Mouse (Mus musculus) limb, embryonic 14.5 days (tissue): Measurements from ENCODE around the gene Mtch1. TPM values are rescaled to one million over a fixed set of nuclear protein-coding genes. Genes with fewer than 3 reads are reported as not detected.

ENCODE experiments used
- ATAC-seq: fragments of 200-750 bp; cut with Nextera tagmentation; 2 replicates; pipeline ENCODE4 v1.8.0; 2017; ENCODE audit warnings: low read depth, moderate number of reproducible peaks, moderate TSS enrichment; ENCODE audit not compliant: low FRiP score
- DNase-seq: peaks from one replicate; pipeline ENCODE4 v3.0.0-alpha.2; 2015; ENCODE audit warnings: low spot score
- H3K27ac ChIP-seq: fragments of 300-500 bp; sonication (generic); replicated peaks from 2 replicates; pipeline ENCODE4 v1.5.1; 2014; ENCODE audit warnings: low read depth, mild to moderate bottlenecking, low read length, moderate library complexity, mixed read lengths
- H3K27me3 ChIP-seq: fragments of 300-500 bp; sonication (generic); 2 replicates; pipeline ENCODE4 v1.6.1; 2014; ENCODE audit warnings: low read length, mixed read lengths; ENCODE audit not compliant: control insufficient read depth, insufficient read depth
- H3K36me3 ChIP-seq: fragments of 300-500 bp; sonication (generic); 2 replicates; pipeline ENCODE4 v1.6.1; 2014; ENCODE audit warnings: mild to moderate bottlenecking, low read length, moderate library complexity, mixed read lengths; ENCODE audit not compliant: control insufficient read depth, insufficient read depth
- H3K4me1 ChIP-seq: fragments of 300-500 bp; sonication (generic); 2 replicates; pipeline ENCODE4 v1.6.1; 2014; ENCODE audit warnings: antibody characterized with exemption, low read length, mixed read lengths; ENCODE audit not compliant: control insufficient read depth, insufficient read depth
- H3K4me2 ChIP-seq: fragments of 300-500 bp; sonication (generic); replicated peaks from 2 replicates; pipeline ENCODE4 v1.6.1; 2014; ENCODE audit warnings: low read depth, mild to moderate bottlenecking, low read length, moderate library complexity; ENCODE audit not compliant: severe bottlenecking
- H3K4me3 ChIP-seq: fragments of 300-500 bp; sonication (generic); replicated peaks from 2 replicates; pipeline ENCODE4 v1.5.1; 2014; ENCODE audit warnings: low read length
- H3K9ac ChIP-seq: fragments of 300-500 bp; sonication (generic); 2 replicates; pipeline ENCODE4 v1.6.1; 2014; ENCODE audit warnings: mild to moderate bottlenecking, low read depth, low read length, moderate library complexity; ENCODE audit not compliant: severe bottlenecking
- H3K9me3 ChIP-seq: fragments of 300-500 bp; sonication (generic); 2 replicates; pipeline ENCODE4 v1.6.1; 2016; ENCODE audit warnings: low read length; ENCODE audit not compliant: control insufficient read depth
- POLR2A ChIP-seq: fragments of 200-500 bp; IDR thresholded peaks from 2 replicates; pipeline ENCODE4 v1.8.0; 2012; ENCODE audit warnings: inconsistent platforms, mild to moderate bottlenecking, moderate library complexity, borderline replicate concordance; ENCODE audit not compliant: insufficient read depth, insufficient read length; ENCODE audit errors: extremely low read depth
- WGBS: fragments of 180-500 bp; shearing (Covaris S2); extraction: QIAGEN DNeasy Blood & Tissue Kit; methylation state at CpG from one replicate; pipeline ENCODE4 v1.1.7; 2014; 5-methylcytosine and 5-hydroxymethylcytosine counted together
- polyA plus RNA-seq, 2 experiments: library from polyadenylated mRNA; depleted of rRNA in 1 of 2; stranded (reverse) in 1 of 2; unstranded in 1 of 2; fragments of >200 nt; fragmentation: Nextera tagmentation in 1 of 2; extraction: Ambion mirVana in 1 of 2; gene quantifications; 2 replicates each; pipeline versions ENCODE4 v1.2.1 to v1.2.3; 2012 to 2014

The Mtch1 gene
- polyA plus RNA-seq, 2 experiments, result 420 to 469 TPM

DNA sequence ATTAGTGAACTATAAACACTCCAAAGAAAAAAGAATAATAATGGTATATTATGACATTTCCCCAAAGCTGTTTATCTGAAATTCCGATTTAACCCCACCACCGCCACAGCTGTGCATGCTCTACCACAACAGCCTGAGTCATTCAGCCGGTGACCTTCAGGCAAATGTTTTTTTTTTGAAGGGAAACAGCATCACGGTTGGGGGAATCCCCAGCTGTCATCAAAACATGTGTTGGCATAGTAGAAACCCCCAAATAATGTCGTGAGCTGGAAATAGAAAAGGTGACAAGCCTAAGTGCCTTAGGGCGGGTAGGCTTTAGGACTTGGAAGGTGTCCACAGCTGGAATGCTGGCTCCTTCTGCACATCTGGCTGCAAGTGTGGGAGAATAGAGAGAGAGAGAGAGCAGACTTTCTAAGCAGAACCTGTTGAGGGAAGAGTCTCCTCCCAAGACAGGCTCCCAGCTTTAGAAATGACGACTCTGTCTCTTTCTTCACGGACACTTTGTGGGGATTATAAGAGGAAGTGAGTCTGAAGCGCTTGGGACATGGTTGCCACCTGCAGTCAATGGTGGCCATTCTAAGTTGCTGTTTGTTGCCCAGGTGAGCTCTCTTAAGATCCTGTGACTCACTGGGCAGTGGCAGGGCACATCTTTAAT lies 46.5 kb upstream of the Mtch1 start:
- H3K9me3 ChIP-seq, result no peaks in the 10 kb centered on the region
- ATAC-seq, result no peak
- H3K27ac ChIP-seq, result no peak overlapping the region
- TF ChIP-seq POLR2A, result no peak
- H3K4me3 ChIP-seq, result no peak overlapping the region
- H3K27me3 ChIP-seq, result no peaks in the 10 kb centered on the region
- H3K4me1 ChIP-seq, result peaks cover 19% of the 10 kb centered on the region
- H3K4me2 ChIP-seq, result no peak overlapping the region
- 51% methylated on average over 9 of the region's 9 CpGs for WGBS
- no peaks in the 10 kb centered on the region for H3K36me3 ChIP-seq
- DNase-seq, result no peak
- no peak overlapping the region for H3K9ac ChIP-seq

DNA sequence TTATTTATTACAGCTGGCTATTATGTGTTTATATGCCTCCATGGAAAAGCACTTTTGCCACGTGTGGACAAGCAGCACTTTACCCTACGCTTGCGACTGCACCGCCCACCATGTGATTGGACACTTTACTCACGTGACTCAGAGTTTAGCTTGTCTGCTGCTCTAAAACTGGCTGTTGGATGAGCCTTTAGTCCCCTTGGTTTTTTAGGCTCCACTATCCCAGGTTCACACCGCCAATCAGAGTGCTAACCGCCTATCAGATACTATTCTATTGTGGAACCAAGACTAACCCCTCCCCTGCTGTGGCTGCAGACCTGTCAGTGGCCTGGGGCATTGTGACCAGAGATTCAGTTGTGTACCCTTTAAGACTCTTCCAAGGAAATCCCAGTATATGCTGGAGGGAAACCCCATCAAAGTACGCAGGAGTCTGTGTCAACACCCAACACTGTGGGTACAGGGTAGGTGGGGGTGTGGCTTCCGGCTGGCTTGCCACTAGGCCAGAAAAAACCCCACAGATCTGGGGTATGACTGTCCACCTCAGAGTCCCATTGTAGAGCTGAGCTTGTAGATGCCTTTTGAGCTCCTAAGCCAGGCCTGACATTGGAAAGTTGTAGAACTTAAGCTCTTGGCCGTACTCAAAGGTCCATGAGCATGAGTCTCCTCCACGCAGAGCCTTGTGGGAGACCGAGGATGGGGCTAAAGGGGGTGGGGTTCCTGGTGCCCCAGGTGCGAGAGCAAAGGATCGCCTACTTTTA lies 45.8 kb upstream of the Mtch1 start:
- DNase-seq (no peak), ATAC-seq (no peak)
- WGBS, result 72% methylated on average over 14 of the region's 14 CpGs
- H3K9me3 ChIP-seq, result no peaks in the 10 kb centered on the region
- H3K4me1 ChIP-seq, result peaks cover 16% of the 10 kb centered on the region
- no peak overlapping the region for H3K4me3 ChIP-seq
- H3K27ac ChIP-seq, result no peak overlapping the region
- no peak overlapping the region for H3K4me2 ChIP-seq
- H3K27me3 ChIP-seq, result no peaks in the 10 kb centered on the region
- no peaks in the 10 kb centered on the region for H3K36me3 ChIP-seq
- H3K9ac ChIP-seq, result no peak overlapping the region
- no peak for TF ChIP-seq POLR2A

DNA sequence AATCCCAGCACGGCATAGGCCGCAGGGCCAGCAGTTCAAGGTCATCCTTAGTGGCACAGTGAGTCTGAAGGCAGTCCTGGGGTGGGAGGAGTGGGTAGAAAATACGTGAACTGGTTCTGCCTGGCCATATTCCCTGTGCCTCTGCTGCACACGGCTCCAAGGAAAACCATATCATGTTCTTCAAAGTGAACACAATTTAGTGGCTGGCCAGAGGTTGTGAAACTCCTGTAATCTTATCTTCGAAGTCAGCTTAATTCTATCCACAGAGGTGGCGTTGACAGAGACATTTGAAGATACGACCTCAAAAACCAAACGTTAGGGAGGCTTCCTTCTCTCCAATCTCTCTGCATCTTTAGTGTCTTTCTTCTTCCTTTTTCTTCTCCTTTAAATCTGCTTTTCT lies 43.5 kb upstream of the Mtch1 start:
- Histone ChIP-seq H3K27ac (no peak overlapping the region), H3K36me3 (no peaks in the 10 kb centered on the region)
- WGBS, result 76% methylated on average over 8 of the region's 8 CpGs

DNA sequence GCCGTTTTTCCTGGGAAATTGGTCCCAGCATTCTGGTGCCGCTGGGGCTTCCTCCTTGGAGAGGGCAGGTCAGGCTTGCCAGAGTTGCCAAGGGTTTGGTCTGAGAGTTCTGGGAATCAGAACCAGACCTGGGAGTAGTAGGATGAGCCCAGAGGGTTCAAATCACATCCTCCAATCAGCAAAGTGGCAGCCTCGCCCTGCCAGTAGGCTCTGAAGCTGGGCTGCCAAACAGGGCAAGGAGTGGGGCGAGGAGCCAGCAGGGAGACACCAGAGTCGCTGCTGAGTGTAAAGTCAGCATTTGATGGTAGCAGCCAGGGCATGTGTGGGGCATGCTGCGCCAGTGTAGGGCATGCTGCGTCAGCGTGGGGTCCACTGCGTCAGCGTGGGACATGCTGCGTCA lies 41.2 kb upstream of the Mtch1 start:
- H3K27ac ChIP-seq, result no peak overlapping the region
- ATAC-seq (no peak), DNase-seq (no peak)
- no peak for TF ChIP-seq POLR2A
- no peaks in the 10 kb centered on the region for H3K36me3 ChIP-seq
- no peak overlapping the region for H3K4me2 ChIP-seq
- H3K9me3 ChIP-seq, result no peaks in the 10 kb centered on the region
- 78% methylated on average over 11 of the region's 11 CpGs for WGBS
- H3K9ac ChIP-seq, result no peak overlapping the region
- no peak overlapping the region for H3K4me3 ChIP-seq
- no peaks in the 10 kb centered on the region for H3K27me3 ChIP-seq
- no peaks in the 10 kb centered on the region for H3K4me1 ChIP-seq

More for the DNA sequence above, 43.5 kb upstream of the Mtch1 start:
- no peak for DNase-seq
- Histone ChIP-seq H3K9ac (no peak overlapping the region), H3K4me3 (no peak overlapping the region), H3K4me2 (no peak overlapping the region), H3K4me1 (no peaks in the 10 kb centered on the region), H3K27me3 (no peaks in the 10 kb centered on the region), H3K9me3 (no peaks in the 10 kb centered on the region)
- TF ChIP-seq POLR2A, result no peak
- ATAC-seq, result no peak

DNA sequence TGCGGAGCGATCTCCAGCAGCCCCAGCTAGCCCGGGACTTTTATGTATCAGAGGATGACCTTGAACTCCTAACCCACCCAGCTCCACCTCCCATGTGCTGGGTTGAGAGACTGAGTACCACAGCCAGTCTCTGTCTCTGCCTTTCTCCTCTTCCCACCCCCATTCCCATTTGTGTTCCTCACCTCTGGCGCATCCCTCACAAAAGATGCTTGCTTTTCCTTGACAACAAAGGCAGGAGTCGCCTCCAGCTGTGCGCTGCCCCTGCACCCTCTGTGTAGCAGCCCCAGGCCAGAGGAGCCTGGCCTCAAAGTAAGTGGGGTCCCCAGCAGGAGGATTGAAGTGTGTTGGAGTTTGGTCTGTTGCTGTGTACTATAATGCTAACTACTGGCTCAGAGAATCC lies 38.0 kb upstream of the Mtch1 start:
- TF ChIP-seq POLR2A, result no peak
- DNase-seq (no peak), ATAC-seq (no peak)
- Histone ChIP-seq H3K27ac (no peak overlapping the region), H3K27me3 (no peaks in the 10 kb centered on the region), H3K36me3 (no peaks in the 10 kb centered on the region), H3K9me3 (no peaks in the 10 kb centered on the region), H3K4me1 (no peaks in the 10 kb centered on the region), H3K4me3 (no peak overlapping the region), H3K4me2 (no peak overlapping the region), H3K9ac (no peak overlapping the region)
- WGBS, result 50% methylated on average over 6 of the region's 6 CpGs
